Mouse (Mus musculus) thymus, postnatal 4 days (tissue): ENCODE results near the gene Nol9.

Source experiments
- DNase-seq: peaks from one replicate; pipeline ENCODE4 v3.0.0; 2021

Gene Nol9

DNA sequence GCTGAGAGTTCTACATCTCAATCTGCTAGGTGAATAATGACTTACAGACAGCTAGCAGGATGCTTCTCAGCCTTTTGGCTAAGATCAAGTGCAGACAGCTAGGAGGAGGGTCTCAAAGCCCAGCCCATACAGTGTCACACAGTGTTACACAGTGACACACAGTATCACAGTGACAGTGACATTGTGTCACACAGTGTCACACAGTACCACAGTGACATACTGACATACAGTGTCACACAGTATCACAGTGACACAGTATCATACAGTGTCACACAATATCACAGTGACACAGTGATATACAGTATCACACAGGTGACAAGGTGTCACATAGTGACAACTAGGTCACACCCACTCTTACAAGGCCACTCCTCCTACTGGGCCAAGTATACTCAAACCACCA lies 28.2 kb downstream of the Nol9 start:
- no peak for DNase-seq

DNA sequence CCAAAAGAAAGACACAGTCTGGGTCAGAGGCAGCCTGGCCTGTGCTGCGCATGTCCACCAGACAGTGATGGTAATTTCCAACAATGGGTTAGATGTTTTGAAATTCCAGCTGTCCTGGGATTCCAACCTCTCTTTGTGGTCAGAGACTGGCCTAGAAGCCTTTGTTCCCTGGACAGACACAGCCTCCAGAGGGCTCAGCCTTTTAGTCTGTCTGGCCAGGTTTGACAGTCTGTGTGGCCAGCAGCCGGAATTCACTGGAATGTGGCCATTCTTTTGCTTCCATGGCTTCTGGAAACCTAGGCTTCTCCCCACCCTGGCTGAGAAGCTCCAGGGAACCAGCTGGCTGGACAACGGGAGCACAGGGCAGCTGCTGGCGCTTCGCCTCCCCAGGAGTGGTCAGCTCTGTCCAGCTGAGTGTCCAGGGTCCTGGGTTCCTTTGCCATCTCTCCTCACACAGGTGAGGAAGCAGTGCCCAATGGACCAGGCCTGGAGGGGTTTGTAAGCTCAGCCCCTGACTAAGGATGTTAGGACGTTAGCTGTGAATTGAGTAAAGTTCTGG lies 29.1 kb downstream of the Nol9 start:
- DNase-seq, result no peak

GRCm38 (mm10) chr4:152069245-152069644 lies 30.1 kb downstream of the Nol9 start:
- no peak for DNase-seq

GRCm38 (mm10) chr4:152070494-152071396 lies 31.6 kb downstream of the Nol9 start:
- DNase-seq, result no peak

- DNase-seq, result no peak
Measured at GRCm38 (mm10) chr4:152072121-152072601, 33.0 kb downstream of the Nol9 start, which contains the start of gene Plekhg5. Gene Plekhg5, plus strand, starts transcription at chr4:152072498.

- DNase-seq, result no peak
Measured at GRCm38 (mm10) chr4:152072655-152073054, 33.5 kb downstream of the Nol9 start.

DNA sequence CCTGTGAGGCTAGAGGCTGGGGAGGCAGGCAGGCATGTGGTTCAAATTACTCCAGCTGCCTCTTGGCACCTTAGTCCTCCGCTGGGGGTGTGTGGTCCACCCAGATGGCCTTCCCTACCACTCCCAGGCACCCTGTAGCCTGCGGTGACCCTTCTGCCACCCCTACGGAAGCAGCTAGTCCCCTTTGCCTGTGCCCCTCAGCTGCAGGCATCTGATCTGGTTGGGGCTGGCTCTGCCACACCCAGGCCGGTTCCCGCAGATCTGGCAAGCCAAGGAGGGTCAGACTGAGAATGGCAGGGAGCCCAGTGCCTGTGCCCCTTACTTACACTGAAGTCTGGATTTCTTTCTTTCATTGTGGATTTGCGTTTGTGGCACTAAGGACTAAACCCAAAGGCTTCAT lies 34.6 kb downstream of the Nol9 start:
- no peak for DNase-seq

DNA sequence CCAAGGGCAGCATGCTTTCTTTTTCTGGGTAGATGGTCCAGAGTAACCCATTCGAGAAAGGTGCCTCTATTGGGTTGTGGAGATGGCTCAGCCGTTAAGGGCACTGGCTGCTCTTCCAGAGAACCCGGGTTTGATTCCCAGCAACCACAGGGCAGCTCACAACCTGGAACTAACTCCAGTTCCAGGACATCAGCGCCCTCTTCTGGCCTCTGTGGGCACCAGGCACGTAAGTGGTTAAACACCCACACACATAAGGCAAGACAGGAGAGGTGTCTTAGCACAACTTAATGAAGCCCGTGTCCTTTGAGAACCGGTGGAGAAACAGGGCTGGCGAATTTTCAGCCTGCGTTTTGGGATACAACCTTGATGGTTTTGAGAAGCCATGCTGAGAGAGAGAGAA lies 35.4 kb downstream of the Nol9 start:
- no peak for DNase-seq

GRCm38 (mm10) chr4:152077191-152077590 lies 38.1 kb downstream of the Nol9 start:
- no peak for DNase-seq

- no peak for DNase-seq
Measured at GRCm38 (mm10) chr4:152078105-152078530, 39.0 kb downstream of the Nol9 start.

- no peak for DNase-seq
Measured at GRCm38 (mm10) chr4:152079261-152079660, 40.1 kb downstream of the Nol9 start.

DNA sequence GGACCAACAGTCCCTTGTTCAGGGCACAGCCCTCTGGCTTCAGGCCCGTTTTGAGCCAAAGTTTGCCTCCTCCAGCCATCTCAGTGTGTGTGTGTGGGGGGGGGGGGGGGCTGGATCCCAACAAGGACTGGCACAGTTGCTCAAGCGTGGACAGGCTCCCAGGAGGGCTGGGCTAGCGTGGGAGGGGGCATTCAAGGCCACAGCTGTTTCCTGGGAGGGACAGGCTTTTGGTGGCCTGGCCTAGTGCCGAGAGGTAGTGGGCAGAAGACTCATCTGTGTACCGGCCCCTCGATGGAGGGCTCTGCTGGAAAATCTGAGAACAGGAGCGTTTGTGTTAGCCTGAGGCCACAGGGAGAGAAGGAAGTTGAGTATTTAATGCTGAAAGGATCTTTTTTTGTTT lies 40.8 kb downstream of the Nol9 start:
- DNase-seq, result no peak

DNA sequence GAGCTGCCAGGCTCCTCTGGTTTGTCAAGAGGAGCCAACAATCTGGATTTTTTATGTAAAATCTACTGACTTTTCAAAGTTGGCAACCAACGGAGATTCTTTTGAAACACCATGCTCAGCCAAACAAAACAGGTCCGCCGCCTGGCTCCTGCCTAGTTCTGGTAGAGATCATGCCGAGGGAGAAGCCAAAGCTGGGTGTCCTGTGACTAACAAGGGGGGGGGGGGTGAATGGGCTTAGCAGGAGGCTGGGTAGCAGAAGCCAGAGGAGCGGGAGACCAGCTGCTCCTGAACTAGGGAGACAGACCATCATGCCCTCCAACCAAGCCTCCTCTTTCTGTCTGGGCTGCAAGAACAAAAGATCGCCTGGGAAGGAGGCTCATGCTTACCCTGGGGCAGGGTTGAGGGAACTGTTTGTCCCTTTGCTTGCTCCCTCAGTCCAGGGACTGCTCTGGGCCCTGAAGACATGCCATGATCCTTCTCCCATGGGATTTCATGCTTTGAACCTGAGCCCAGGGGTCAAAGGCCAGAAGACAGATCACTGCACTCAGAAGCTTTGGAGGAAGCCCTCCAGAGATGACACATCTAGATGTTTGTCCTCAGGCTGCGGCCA lies 44.6 kb downstream of the Nol9 start:
- DNase-seq, result no peak

GRCm38 (mm10) chr4:152084616-152085015 lies 45.5 kb downstream of the Nol9 start:
- DNase-seq, result no peak

GRCm38 (mm10) chr4:152086505-152087210 lies 47.5 kb downstream of the Nol9 start:
- DNase-seq, result peak; percentile 81

GRCm38 (mm10) chr4:152087211-152088081 lies 48.3 kb downstream of the Nol9 start:
- DNase-seq, result no peak

- no peak for DNase-seq
Measured at GRCm38 (mm10) chr4:152088133-152088532, 49.0 kb downstream of the Nol9 start.

DNA sequence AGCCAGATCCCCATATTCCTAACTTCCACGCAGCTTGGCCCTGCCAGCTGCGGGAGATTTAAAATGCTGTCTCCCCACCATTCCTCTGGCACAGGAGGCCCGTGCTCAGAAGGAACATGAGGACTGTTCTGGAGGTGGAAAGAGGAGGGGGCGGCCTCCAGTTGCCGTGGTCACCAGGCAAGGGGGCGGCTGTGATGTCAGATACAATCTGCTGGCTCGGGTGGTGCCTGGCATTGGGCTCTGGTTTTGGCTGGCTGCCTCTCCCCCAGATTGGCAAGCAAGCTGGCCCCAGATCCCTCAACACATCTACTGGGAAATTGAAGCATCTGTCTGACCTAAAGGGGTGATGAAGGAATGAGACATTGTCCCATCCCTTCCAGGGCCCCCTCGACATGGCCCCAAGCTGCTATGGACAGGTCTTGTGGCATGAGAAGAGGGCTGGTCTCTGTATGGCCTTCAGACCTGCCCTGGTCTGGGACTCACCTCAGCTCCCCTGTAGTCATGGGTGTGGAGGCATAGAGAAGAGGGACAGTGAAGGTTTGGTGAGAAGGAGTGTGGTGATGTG lies 49.5 kb downstream of the Nol9 start:
- DNase-seq, result no peak

- DNase-seq, result no peak
Measured at GRCm38 (mm10) chr4:152090191-152090590, 51.1 kb downstream of the Nol9 start.

DNA sequence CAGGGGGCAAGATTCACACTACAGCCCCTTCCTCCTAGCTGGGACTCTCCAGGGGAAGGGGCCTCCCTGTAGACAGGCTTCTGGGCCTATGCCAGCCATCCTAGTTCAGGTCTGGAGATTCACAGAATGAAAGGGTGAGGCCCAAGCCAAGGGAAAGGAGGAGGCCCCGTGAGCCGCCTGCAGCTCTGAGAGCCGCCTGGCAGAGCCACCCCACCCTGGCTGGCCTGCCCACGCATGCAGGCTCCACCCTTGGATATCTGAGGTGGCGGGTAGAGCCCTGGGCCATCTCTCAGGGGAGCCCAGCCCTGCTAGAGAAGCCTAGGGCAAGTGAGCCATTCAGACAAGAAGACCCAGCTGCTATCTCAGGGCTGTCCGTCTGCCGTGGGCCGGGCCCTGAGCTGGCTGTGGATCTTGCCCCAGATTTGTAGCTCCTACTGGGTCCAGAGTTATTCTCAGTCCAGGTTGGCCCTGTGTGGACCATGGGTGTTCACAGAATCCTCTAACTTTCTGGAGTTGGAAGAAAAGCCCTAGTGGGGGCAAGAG lies 53.7 kb downstream of the Nol9 start:
- no peak for DNase-seq

GRCm38 (mm10) chr4:152094233-152094632 lies 55.1 kb downstream of the Nol9 start:
- no peak for DNase-seq
